Mouse (Mus musculus): ENCODE data around the gene Nceh1. TPM values are rescaled to one million over a fixed set of nuclear protein-coding genes. Genes with fewer than 3 reads are reported as not detected.

The Nceh1 gene
- polyA plus RNA-seq, 1 experiment, result 51.5 TPM

GRCm38 (mm10) chr3:27320613-27321495 lies 138.1 kb downstream of the Nceh1 start:
- no peak for DNase-seq
- WGBS, result 35% methylated on average over 9 of the region's 9 CpGs
- H3K27me3 ChIP-seq (ENCODE audit: control insufficient read depth, insufficient read depth, low read length), result no peaks in the 10 kb centered on the region
- no peak overlapping the region for H3K27ac ChIP-seq (ENCODE audit: insufficient read depth, low read length)
- TF ChIP-seq CTCF (IDR thresholded peaks at IDR 0.05; ENCODE audit: borderline replicate concordance, insufficient read depth, low read depth, low read length), result no peak
- no peak for TF ChIP-seq POLR2A (IDR thresholded peaks at IDR 0.05; ENCODE audit: borderline replicate concordance, insufficient read depth, low read length)
- H3K4me1 ChIP-seq (ENCODE audit: control insufficient read depth, insufficient read depth, low read length), result no peaks in the 10 kb centered on the region
- H3K4me3 ChIP-seq (replicated peaks; ENCODE audit: insufficient read depth, low read depth, low read length), result no peak overlapping the region

- Histone ChIP-seq H3K4me3 (replicated peaks; ENCODE audit: insufficient read depth, low read depth, low read length) (no peak overlapping the region), H3K4me1 (ENCODE audit: control insufficient read depth, insufficient read depth, low read length) (no peaks in the 10 kb centered on the region)
Measured at GRCm38 (mm10) chr3:27322591-27322990, 139.8 kb downstream of the Nceh1 start.

GRCm38 (mm10) chr3:27323551-27323950 lies 140.8 kb downstream of the Nceh1 start:
- H3K27ac ChIP-seq (ENCODE audit: insufficient read depth, low read length), result no peak overlapping the region
- H3K4me1 ChIP-seq (ENCODE audit: control insufficient read depth, insufficient read depth, low read length), result no peaks in the 10 kb centered on the region
- H3K27me3 ChIP-seq (ENCODE audit: control insufficient read depth, insufficient read depth, low read length), result no peaks in the 10 kb centered on the region
- no peak overlapping the region for H3K4me3 ChIP-seq (replicated peaks; ENCODE audit: insufficient read depth, low read depth, low read length)
- no peak for TF ChIP-seq POLR2A (IDR thresholded peaks at IDR 0.05; ENCODE audit: borderline replicate concordance, insufficient read depth, low read length)
- TF ChIP-seq CTCF (IDR thresholded peaks at IDR 0.05; ENCODE audit: borderline replicate concordance, insufficient read depth, low read depth, low read length), result no peak
- 72% methylated on average over 5 of the region's 5 CpGs for WGBS
- DNase-seq, result no peak

More at GRCm38 (mm10) chr3:27322591-27322990, 139.8 kb downstream of the Nceh1 start:
- TF ChIP-seq CTCF (IDR thresholded peaks at IDR 0.05; ENCODE audit: borderline replicate concordance, insufficient read depth, low read depth, low read length), result no peak
- no peak for TF ChIP-seq POLR2A (IDR thresholded peaks at IDR 0.05; ENCODE audit: borderline replicate concordance, insufficient read depth, low read length)
- Histone ChIP-seq H3K27me3 (ENCODE audit: control insufficient read depth, insufficient read depth, low read length) (no peaks in the 10 kb centered on the region), H3K27ac (ENCODE audit: insufficient read depth, low read length) (no peak overlapping the region)
- WGBS, result 78% methylated on average over 9 of the region's 9 CpGs
- no peak for DNase-seq

GRCm38 (mm10) chr3:27326633-27327191 lies 143.9 kb downstream of the Nceh1 start:
- Histone ChIP-seq H3K27ac (ENCODE audit: insufficient read depth, low read length) (no peak overlapping the region), H3K27me3 (ENCODE audit: control insufficient read depth, insufficient read depth, low read length) (no peaks in the 10 kb centered on the region), H3K4me1 (ENCODE audit: control insufficient read depth, insufficient read depth, low read length) (no peaks in the 10 kb centered on the region), H3K4me3 (replicated peaks; ENCODE audit: insufficient read depth, low read depth, low read length) (no peak overlapping the region)
- TF ChIP-seq CTCF (IDR thresholded peaks at IDR 0.05; ENCODE audit: borderline replicate concordance, insufficient read depth, low read depth, low read length) (no peak), POLR2A (IDR thresholded peaks at IDR 0.05; ENCODE audit: borderline replicate concordance, insufficient read depth, low read length) (no peak)
- WGBS, result 29% methylated on average over 4 of the region's 4 CpGs
- DNase-seq, result no peak

- 87% methylated on average over 5 of the region's 5 CpGs for WGBS
- no peak overlapping the region for H3K27ac ChIP-seq (ENCODE audit: insufficient read depth, low read length)
- TF ChIP-seq POLR2A (IDR thresholded peaks at IDR 0.05; ENCODE audit: borderline replicate concordance, insufficient read depth, low read length) (no peak), CTCF (IDR thresholded peaks at IDR 0.05; ENCODE audit: borderline replicate concordance, insufficient read depth, low read depth, low read length) (no peak)
Measured at GRCm38 (mm10) chr3:27330706-27331105, 147.9 kb downstream of the Nceh1 start.

More at GRCm38 (mm10) chr3:27330706-27331105, 147.9 kb downstream of the Nceh1 start:
- no peak overlapping the region for H3K4me3 ChIP-seq (replicated peaks; ENCODE audit: insufficient read depth, low read depth, low read length)
- DNase-seq, result no peak
- no peaks in the 10 kb centered on the region for H3K27me3 ChIP-seq (ENCODE audit: control insufficient read depth, insufficient read depth, low read length)
- H3K4me1 ChIP-seq (ENCODE audit: control insufficient read depth, insufficient read depth, low read length), result no peaks in the 10 kb centered on the region

Other genes starting within 250 kb of the Nceh1 start
- gene Ect2, start 29.1 kb upstream of the Nceh1 start, polyA plus RNA-seq (2012; rRNA removed), result 0.49 and 0.65 TPM in 2 replicates
- 1.6 and 2.0 TPM in 2 replicates for gene Tnfsf10, start 134.1 kb downstream of the Nceh1 start, polyA plus RNA-seq (2012; rRNA removed)
- gene Ghsr, start 188.4 kb downstream of the Nceh1 start, polyA plus RNA-seq (2012; rRNA removed), result 0.14 and 0.29 TPM in 2 replicates

Measured in cerebellum, adult 2 months (tissue).